Mouse (Mus musculus): ENCODE results near the gene Gab2.

DNA sequence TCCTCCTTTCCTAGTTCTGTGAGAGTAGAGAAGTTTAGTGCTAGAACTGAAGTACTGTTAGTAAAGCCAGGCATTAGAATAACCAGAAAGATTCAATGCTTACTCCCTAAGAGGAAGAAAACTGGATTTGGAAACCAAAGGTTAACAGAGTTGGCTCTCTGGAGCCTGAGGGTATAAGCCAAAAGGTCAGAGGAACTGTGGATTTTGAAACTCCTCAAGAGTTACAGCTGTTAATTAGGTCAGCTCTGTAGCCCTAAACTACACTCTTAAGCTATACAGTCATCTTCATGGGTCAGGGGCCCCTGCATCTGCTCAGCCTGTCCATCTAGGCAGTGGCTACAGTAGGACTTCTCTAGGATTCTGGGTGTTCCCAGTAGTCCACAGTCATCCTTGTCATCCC is 4.4 kb upstream of the Gab2 start:
- TF ChIP-seq CTCF (IDR thresholded peaks at IDR 0.05; ENCODE audit: insufficient read depth, low read length) (no peak), POLR2A (IDR thresholded peaks at IDR 0.05; ENCODE audit: borderline replicate concordance, extremely low read depth, low read depth, low read length) (no peak)
